In the genomic region with DNA sequence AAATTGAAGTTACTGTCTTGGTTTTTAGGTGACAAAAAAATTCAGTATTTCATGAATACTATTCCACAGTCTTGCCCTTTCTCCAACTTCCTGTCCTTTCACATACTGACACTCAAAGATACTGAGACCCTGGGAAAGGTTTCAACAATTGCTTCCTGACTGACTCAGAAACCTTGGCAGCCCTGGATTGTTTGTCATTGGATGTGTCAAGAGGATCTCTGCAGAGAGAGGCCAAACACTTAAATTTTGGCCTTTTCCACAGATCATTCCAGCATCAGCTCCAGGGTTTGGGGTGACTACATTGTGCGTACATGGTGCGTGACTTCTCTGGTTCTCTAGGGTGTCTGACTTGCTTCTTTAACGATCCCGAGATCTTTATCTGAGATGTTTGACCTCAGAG, we compare ENCODE assay signal across 12 mouse cellular contexts. TPM values are rescaled to one million over a fixed set of nuclear protein-coding genes. Genes with fewer than 3 reads are reported as not detected.
DNase-seq lines count a peak whose midpoint lies in the region; ATAC-seq and TF ChIP-seq lines count a peak whose summit lies in the region.
"Had no signal": no experiment of that assay in that cellular context is flagged by ENCODE, and none has a peak within 500 bp of the region (broad histone marks: within the 10 kb centered on the region; RNA-seq: fewer than 3 reads in every experiment).

No protein-coding gene starts in this region.

- no peaks in the 10 kb centered on the region for H3K27me3 ChIP-seq in heart, adult 2 months (ENCODE audit: control insufficient read depth, insufficient read depth, low read length)
- H3K27me3 ChIP-seq in forebrain, embryonic 15.5 days = no peaks in the 10 kb centered on the region
- H3K27me3 ChIP-seq: stomach, embryonic 15.5 days had no signal

- no peak overlapping the region for H3K4me3 ChIP-seq in heart, adult 2 months
- no peak overlapping the region for H3K4me3 ChIP-seq in forebrain, embryonic 15.5 days
- H3K4me3 ChIP-seq: erythroblast, embryonic 14.5 days; limb, embryonic 10.5 days; stomach, embryonic 15.5 days had no signal

- H3K36me3 ChIP-seq in heart, adult 2 months (ENCODE audit: control insufficient read depth, insufficient read depth, low read length) = no peaks in the 10 kb centered on the region; the same call in 1 of the 2 replicates
- no peaks in the 10 kb centered on the region for H3K36me3 ChIP-seq in forebrain, embryonic 15.5 days
- H3K36me3 ChIP-seq: limb, embryonic 10.5 days; stomach, embryonic 15.5 days had no signal

- TF ChIP-seq EP300 in heart, adult 2 months (IDR thresholded peaks at IDR 0.05; ENCODE audit: insufficient read depth, low read depth, low read length) = no peak

- H3K4me1 ChIP-seq in heart, adult 2 months (ENCODE audit: control insufficient read depth, insufficient read depth, low read length) = peaks cover 14% of the 10 kb centered on the region
- peaks cover 9% of the 10 kb centered on the region; the same call in 1 of the 2 replicates for H3K4me1 ChIP-seq in forebrain, embryonic 15.5 days

- TF ChIP-seq CTCF in heart, adult 2 months (IDR thresholded peaks at IDR 0.05) = no peak

- no peaks in the 10 kb centered on the region for H3K9me3 ChIP-seq in forebrain, embryonic 15.5 days
- H3K9me3 ChIP-seq: limb, embryonic 10.5 days; stomach, embryonic 15.5 days had no signal

- no peak for ATAC-seq in erythroblast, adult 5-6 weeks (replicated peaks; ENCODE audit: low FRiP score, poor library complexity, severe bottlenecking)
- ATAC-seq in forebrain, embryonic 15.5 days (replicated peaks) = no peak

- WGBS in heart, adult 2 months = 33% methylated on average over 4 of the region's 4 CpGs
- 88% methylated on average over 4 of the region's 4 CpGs for WGBS in forebrain, embryonic 15.5 days

- no peak overlapping the region for H3K4me2 ChIP-seq in forebrain, embryonic 15.5 days (replicated peaks)
- H3K4me2 ChIP-seq: stomach, embryonic 15.5 days had no signal

- H3K79me2 ChIP-seq in heart, adult 2 months (replicated peaks; ENCODE audit: control insufficient read depth, insufficient read depth, low read length) = no peaks in the 10 kb centered on the region

- intact Hi-C loops in gastrocnemius, postnatal 14 days (cut with DNase I; ENCODE audit: low total_unique reads) = no loop called here
- intact Hi-C loops in heart, adult 2 months (cut with DNase I) = loop anchor here (5.0 kb wide), 2 partner anchors 36 to 146 kb away; no protein-coding TSS in a partner anchor
- intact Hi-C loops in heart, postnatal 36 days (cut with DNase I) = loop anchor here (5.0 kb wide), 2 partner anchors 36 to 146 kb away; no protein-coding TSS in a partner anchor

- no peak overlapping the region for H3K9ac ChIP-seq in heart, adult 2 months (ENCODE audit: low read depth, low read length)
- no peak overlapping the region for H3K9ac ChIP-seq in forebrain, embryonic 15.5 days (replicated peaks)
- H3K9ac ChIP-seq: stomach, embryonic 15.5 days had no signal

- peak overlapping the region; percentile 42 for H3K27ac ChIP-seq in heart, adult 2 months
- no peak overlapping the region for H3K27ac ChIP-seq in forebrain, embryonic 15.5 days (replicated peaks)
- H3K27ac ChIP-seq: limb, embryonic 10.5 days had no signal

- peak; percentile 38 for DNase-seq in gastrocnemius, postnatal 25 days
- no peak for DNase-seq in gastrocnemius, postnatal 14 days
- peak; percentile 33 for DNase-seq in Muller cell, postnatal 12 days (ENCODE audit: inconsistent ontology term)
- DNase-seq in heart, adult 2 months = peak; percentile 36 to 65
- DNase-seq in heart, postnatal 36 days = peak; percentile 30 to 38
- DNase-seq in frontal cortex, postnatal 10 days (ENCODE audit: low spot score in 2 of 2) = no peak
- DNase-seq: cerebellum, postnatal 36 days had no signal

- TF ChIP-seq POLR2A in heart, adult 2 months (IDR thresholded peaks at IDR 0.05; ENCODE audit: insufficient read depth, low read depth, low read length) = no peak

RNA-seq across cellular contexts. Expression of a gene that starts 32.0 kb away (rescaled TPM):
- 10 to 100 TPM; 74.4 to 78.2 TPM for total RNA-seq in gastrocnemius, postnatal 25 days (2021)
- total RNA-seq in gastrocnemius, postnatal 14 days (2021) = 10 to 100 TPM; 72.1 to 73.9 TPM
- total RNA-seq in heart, adult 2 months (2021) = 10 to 100 TPM; 81.6 to 86.5 TPM
- polyA plus RNA-seq in heart, adult 2 months (2012; rRNA removed) = 26.3 and 46.6 TPM in 2 replicates
- 10 to 100 TPM; 89.3 to 92.3 TPM for total RNA-seq in heart, postnatal 36 days (2021)
- 41.3 and 52.5 TPM in 2 replicates for total RNA-seq in erythroblast, adult 5-6 weeks (2015; ENCODE audit: low replicate concordance)
- 39.0 and 64.4 TPM in 2 replicates for total RNA-seq in erythroblast, adult 5-6 weeks (2017; ENCODE audit: low replicate concordance)
- polyA plus RNA-seq in forebrain, embryonic 15.5 days (2015; fragmentation: Nextera tagmentation; extraction: Ambion mirVana) = 181 and 182 TPM in 2 replicates

RNA-seq across cellular contexts. Expression of a gene that starts 48.2 kb away (rescaled TPM):
- 1 to 10 TPM; 4.7 to 6.0 TPM for total RNA-seq in gastrocnemius, postnatal 25 days (2021)
- total RNA-seq in gastrocnemius, postnatal 14 days (2021) = 10 to 100 TPM; 10.6 to 11.3 TPM
- total RNA-seq in heart, adult 2 months (2021) = 10 to 100 TPM; 11.6 to 12.2 TPM
- 6.7 and 8.8 TPM in 2 replicates for polyA plus RNA-seq in heart, adult 2 months (2012; rRNA removed)
- total RNA-seq in heart, postnatal 36 days (2021) = 10 to 100 TPM; 12.8 to 14.1 TPM
- 4.4 and 6.3 TPM in 2 replicates for total RNA-seq in erythroblast, adult 5-6 weeks (2015; ENCODE audit: low replicate concordance)
- total RNA-seq in erythroblast, adult 5-6 weeks (2017; ENCODE audit: low replicate concordance) = 2.3 and 2.9 TPM in 2 replicates
- polyA plus RNA-seq in forebrain, embryonic 15.5 days (2015; fragmentation: Nextera tagmentation; extraction: Ambion mirVana) = 12.6 and 14.2 TPM in 2 replicates

RNA-seq across cellular contexts. Expression of a gene that starts 51.4 kb away (rescaled TPM):
- total RNA-seq in gastrocnemius, postnatal 25 days (2021) = 10 to 100 TPM; 10.4 to 11.0 TPM
- 10 to 100 TPM; 10.7 to 12.3 TPM for total RNA-seq in gastrocnemius, postnatal 14 days (2021)
- total RNA-seq in heart, adult 2 months (2021) = 1 to 10 TPM; 4.1 to 4.6 TPM
- polyA plus RNA-seq in heart, adult 2 months (2012; rRNA removed) = 3.0 and 3.8 TPM in 2 replicates
- 1 to 10 TPM; 6.1 to 6.2 TPM for total RNA-seq in heart, postnatal 36 days (2021)
- 12.3 and 20.0 TPM in 2 replicates for total RNA-seq in erythroblast, adult 5-6 weeks (2015; ENCODE audit: low replicate concordance)
- total RNA-seq in erythroblast, adult 5-6 weeks (2017; ENCODE audit: low replicate concordance) = 7.8 and 15.8 TPM in 2 replicates
- polyA plus RNA-seq in forebrain, embryonic 15.5 days (2015; fragmentation: Nextera tagmentation; extraction: Ambion mirVana) = 10.0 and 11.1 TPM in 2 replicates

Comparison
In these comparisons a context has a peak if more than half of its experiments do, and no peak if none do; other contexts are left out.
1. DNase-seq: peak in gastrocnemius, postnatal 25 days (single experiment), Muller cell, postnatal 12 days (single experiment), heart, adult 2 months (2 of 2) and heart, postnatal 36 days (2 of 2); none in gastrocnemius, postnatal 14 days (single experiment) and frontal cortex, postnatal 10 days (0 of 2).